In the genomic region with DNA sequence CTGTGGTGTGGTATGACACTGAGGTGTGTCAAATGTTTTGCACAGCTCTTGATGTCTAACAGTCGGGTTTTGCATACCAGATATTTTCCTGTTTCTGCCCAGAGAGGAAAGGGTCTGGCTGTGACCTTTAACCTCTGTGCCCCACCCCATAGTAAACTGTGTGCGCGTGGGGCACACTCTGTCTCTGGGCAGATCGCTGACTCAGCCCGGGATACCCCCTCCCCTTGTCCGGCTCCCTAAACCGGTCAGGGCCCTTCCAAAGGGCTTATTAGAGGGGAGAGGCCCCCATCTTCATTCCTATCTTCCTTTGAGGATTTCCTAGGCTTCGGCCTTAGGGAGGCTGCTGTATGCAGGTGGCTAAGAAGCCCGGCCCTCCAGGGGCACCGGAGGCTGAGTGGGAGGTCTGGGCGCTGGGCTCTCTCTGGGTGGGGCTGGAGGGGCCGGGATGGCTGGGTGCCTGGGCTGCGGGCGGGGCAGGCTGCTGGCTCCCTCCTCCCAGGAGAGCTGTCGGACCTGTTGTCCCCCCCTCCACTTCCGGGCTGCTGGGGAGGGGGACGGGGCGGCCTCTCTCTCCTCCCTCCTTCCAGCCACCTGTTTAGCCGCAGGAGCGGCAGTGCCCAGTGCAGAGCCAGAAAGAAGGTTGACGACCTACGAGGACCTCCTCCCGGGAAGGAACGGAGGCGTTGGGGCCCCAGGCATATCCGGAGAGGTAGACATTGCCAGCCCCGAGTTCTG, we compare ENCODE assay signal across 8 mouse cellular contexts. TPM values are rescaled to one million over a fixed set of nuclear protein-coding genes. Genes with fewer than 3 reads are reported as not detected.
DNase-seq lines count a peak whose midpoint lies in the region; ATAC-seq lines count a peak whose summit lies in the region.

Gene Phldb3 (plus strand): TSS at position 620 of the 735 bp plus-strand sequence.

- H3K36me3 ChIP-seq in forebrain, embryonic 16.5 days (ENCODE audit: control insufficient read depth, insufficient read depth), result no peaks in the 10 kb centered on the region
- H3K36me3 ChIP-seq in stomach, embryonic 14.5 days (ENCODE audit: control insufficient read depth, insufficient read depth, low read length), result no peaks in the 10 kb centered on the region

- H3K4me1 ChIP-seq in forebrain, embryonic 16.5 days (replicated peaks; ENCODE audit: control insufficient read depth, insufficient read depth, low read length), result peaks cover 16% of the 10 kb centered on the region
- H3K4me1 ChIP-seq in stomach, embryonic 14.5 days (ENCODE audit: control insufficient read depth, insufficient read depth, low read length), result peaks cover 12% of the 10 kb centered on the region; the same call in 1 of the 2 replicates

- DNase-seq in retina, postnatal 1 day, result peak; percentile 26
- no peak for DNase-seq in retina, embryonic 14.5 days (ENCODE audit: low spot score)
- DNase-seq in kidney, postnatal 25 days, result peak; percentile 42 to 82
- DNase-seq in layer of hippocampus, postnatal 14 days (ENCODE audit: low spot score in 2 of 2), result no peak
- no peak for DNase-seq in left cerebral cortex, postnatal 14 days (ENCODE audit: low spot score in 2 of 2)

- ATAC-seq in forebrain, embryonic 16.5 days, result no peak
- ATAC-seq in megakaryocyte, adult 5-6 weeks (ENCODE audit: poor library complexity, severe bottlenecking), result peak; percentile 19; the same call in 1 of the 2 replicates
- peak; percentile 62 for ATAC-seq in stomach, embryonic 14.5 days (ENCODE audit: insufficient number of reproducible peaks, insufficient read depth, low FRiP score, low read depth)

- peak within 1 kb of the TSS; percentile 33 for H3K4me3 ChIP-seq in forebrain, embryonic 16.5 days (replicated peaks; ENCODE audit: low read length)
- peak within 1 kb of the TSS; percentile 43 for H3K4me3 ChIP-seq in stomach, embryonic 14.5 days (ENCODE audit: low read depth, low read length)

- H3K9me3 ChIP-seq in forebrain, embryonic 16.5 days (ENCODE audit: control insufficient read depth, low read length), result no peaks in the 10 kb centered on the region
- no peaks in the 10 kb centered on the region for H3K9me3 ChIP-seq in stomach, embryonic 14.5 days (ENCODE audit: control insufficient read depth, low read depth, low read length)

- no peak within 1 kb of the TSS for H3K27ac ChIP-seq in forebrain, embryonic 16.5 days (ENCODE audit: low read length)
- peak within 1 kb of the TSS; percentile 82 for H3K27ac ChIP-seq in stomach, embryonic 14.5 days (ENCODE audit: low read length)

- peaks cover 38% of the 10 kb centered on the region for H3K27me3 ChIP-seq in forebrain, embryonic 16.5 days (replicated peaks; ENCODE audit: control insufficient read depth, insufficient read depth, low read length)
- H3K27me3 ChIP-seq in stomach, embryonic 14.5 days (ENCODE audit: control insufficient read depth, insufficient read depth, low read length), result peaks cover 19% of the 10 kb centered on the region; the same call in 1 of the 2 replicates

- 3% methylated on average over 26 of the region's 27 CpGs for WGBS in forebrain, embryonic 16.5 days
- WGBS in stomach, embryonic 14.5 days, result 3% methylated on average over 27 of the region's 27 CpGs

- H3K4me2 ChIP-seq in forebrain, embryonic 16.5 days (ENCODE audit: low read length), result peak within 1 kb of the TSS; percentile 49
- peak within 1 kb of the TSS; percentile 78 for H3K4me2 ChIP-seq in stomach, embryonic 14.5 days (replicated peaks; ENCODE audit: low read depth, low read length)

- intact Hi-C loops in left cerebral cortex, postnatal 14 days (cut with DNase I), result no loop called here

- no peak within 1 kb of the TSS for H3K9ac ChIP-seq in forebrain, embryonic 16.5 days (replicated peaks; ENCODE audit: low read depth, low read length)
- 0 out of 2 replicates have a peak within 1 kb of the TSS, but pooled peaks have one; percentile 25 for H3K9ac ChIP-seq in stomach, embryonic 14.5 days (replicated peaks; ENCODE audit: low read depth, low read length)

RNA-seq across cellular contexts. Expression of gene Phldb3, which starts in this region (rescaled TPM):
- not detected in 2 replicates for polyA plus RNA-seq in forebrain, embryonic 16.5 days (2015; fragmentation: Nextera tagmentation; extraction: Ambion mirVana)
- total RNA-seq in megakaryocyte, adult 5-6 weeks (2015), result 1.0 and 1.2 TPM in 2 replicates
- total RNA-seq in megakaryocyte, adult 5-6 weeks (2017), result 3.7 and 4.0 TPM in 2 replicates
- polyA plus RNA-seq in stomach, embryonic 14.5 days (2014; fragmentation: Nextera tagmentation; extraction: Ambion mirVana), result 0.64 and 1.1 TPM in 2 replicates
- under 1 TPM; 0.28 to 0.60 TPM for total RNA-seq in layer of hippocampus, postnatal 14 days (2021)
- under 1 TPM in 1 of 2 experiments, not detected in 1; 0.42 TPM for total RNA-seq in left cerebral cortex, postnatal 14 days (2021)

Comparison
In these comparisons a context has a peak if more than half of its experiments do, and no peak if none do; other contexts are left out.
1. DNase-seq: peak in retina, postnatal 1 day (single experiment) and kidney, postnatal 25 days (2 of 2); none in retina, embryonic 14.5 days (single experiment), layer of hippocampus, postnatal 14 days (0 of 2) and left cerebral cortex, postnatal 14 days (0 of 2).